Comparison of ENCODE assay signal across 1 mouse cellular context in the genomic region with DNA sequence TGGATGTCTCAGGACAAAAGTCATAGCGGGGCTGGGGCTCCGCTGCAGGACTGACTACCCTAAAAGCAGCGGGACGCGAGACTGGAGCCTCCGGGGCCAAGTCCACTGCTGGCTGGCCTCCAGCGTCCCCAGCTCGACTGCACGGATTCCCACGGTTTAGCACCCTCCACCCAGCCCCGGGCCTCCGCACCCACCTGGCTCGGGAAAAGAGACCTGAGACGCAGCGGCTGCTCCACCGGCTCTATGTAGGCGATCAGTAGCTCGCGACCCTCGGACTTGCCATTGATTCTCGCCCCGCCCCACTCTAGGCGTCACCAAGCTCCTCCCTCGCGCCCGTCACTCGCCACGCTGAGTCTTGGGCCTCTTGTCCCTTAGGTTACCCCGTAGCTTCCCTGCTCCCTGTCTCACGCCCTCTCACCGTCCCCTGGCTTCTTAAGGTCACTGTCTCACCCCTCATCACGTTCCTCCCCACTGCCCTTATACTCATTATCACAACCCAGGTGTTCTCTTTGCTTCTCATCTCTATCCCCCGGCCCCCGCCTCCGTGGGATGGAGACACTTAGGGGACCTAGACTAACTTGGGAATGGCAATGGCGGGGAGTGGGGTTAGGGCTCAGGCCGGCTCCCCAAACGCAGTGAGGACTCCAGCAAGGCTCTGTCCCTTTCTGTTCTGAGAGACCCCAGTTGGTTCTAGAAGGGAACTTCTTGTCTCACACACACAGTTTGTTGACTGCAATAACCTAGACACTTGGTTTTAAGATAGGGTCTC.
TF ChIP-seq lines count a peak whose summit lies in the region.

No protein-coding gene starts in this region.

TF ChIP-seq in myocyte, 11 proteins besides CTCF, POLR2A, EP300 and RAD21 (continued from another document):
- no peak for TF ChIP-seq MYOG (IDR thresholded peaks at IDR 0.05; ENCODE audit: control insufficient read depth in 1 of 3, insufficient read depth in 1 of 3, insufficient read length in 2 of 3, low read depth in 2 of 3)
